ENCODE assay signal across 14 mouse cellular contexts in genomic region chr16:43478352-43478751, GRCm38 (mm10).
"Had no signal": no experiment of that assay in that cellular context is flagged by ENCODE, and none has a peak within 500 bp of the region (broad histone marks: within the 10 kb centered on the region; RNA-seq: fewer than 3 reads in every experiment).

No protein-coding gene starts in this region.

- H3K4me3 ChIP-seq: lung, embryonic 15.5 days; megakaryocyte, embryonic 14.5 days; midbrain, embryonic 13.5 days; midbrain, embryonic 15.5 days; neural tube, embryonic 12.5 days; stomach, embryonic 15.5 days had no signal

- H3K27ac ChIP-seq: lung, embryonic 15.5 days; macrophage; midbrain, embryonic 13.5 days; midbrain, embryonic 15.5 days; neural tube, embryonic 12.5 days; stomach, embryonic 15.5 days; stomach, postnatal 0 days had no signal

- H3K4me1 ChIP-seq: lung, embryonic 15.5 days; megakaryocyte, embryonic 14.5 days; midbrain, embryonic 13.5 days; midbrain, embryonic 15.5 days; neural tube, embryonic 12.5 days; stomach, embryonic 15.5 days had no signal

- DNase-seq: lung, adult 2 months; lung, postnatal 14 days; lung, postnatal 36 days; right cerebral cortex, postnatal 14 days; thymus, adult 2 months; thymus, postnatal 36 days had no signal
